Mouse (Mus musculus) right cerebral cortex, adult 2 months (tissue): ENCODE results near the gene Rtn4r.

ENCODE experiments used
- DNase-seq, 2 experiments: peaks; one replicate each; pipeline ENCODE4 v3.0.0; 2021 to 2022; ENCODE audit warnings: low spot score in 2 of 2

Rtn4r gene

GRCm38 (mm10) chr16:18127241-18127861 lies at the start of gene Rtn4r:
Rtn4r (plus strand) TSS chr16:18127642.
- DNase-seq, result peak in 1 of 2 experiments; percentile 63

GRCm38 (mm10) chr16:18078314-18079015 lies 49.0 kb upstream of the Rtn4r start:
- no peak for DNase-seq

GRCm38 (mm10) chr16:18079300-18079699 lies 48.1 kb upstream of the Rtn4r start:
- DNase-seq, result no peak

- DNase-seq, result no peak
These were observed 47.3 kb upstream of the Rtn4r start for GRCm38 (mm10) chr16:18080171-18080570.

GRCm38 (mm10) chr16:18081149-18081827 lies 46.2 kb upstream of the Rtn4r start:
- DNase-seq, result no peak

GRCm38 (mm10) chr16:18082291-18082690 lies 45.2 kb upstream of the Rtn4r start:
- no peak for DNase-seq

- DNase-seq, result peak in 1 of 2 experiments; percentile 55
These were observed 44.1 kb upstream of the Rtn4r start for GRCm38 (mm10) chr16:18083231-18083951.

- DNase-seq, result no peak
These were observed 43.2 kb upstream of the Rtn4r start for GRCm38 (mm10) chr16:18084262-18084661.

- no peak for DNase-seq
These were observed 40.3 kb upstream of the Rtn4r start for GRCm38 (mm10) chr16:18087101-18087500.

GRCm38 (mm10) chr16:18096348-18096747 lies 31.1 kb upstream of the Rtn4r start:
- DNase-seq, result no peak

GRCm38 (mm10) chr16:18102816-18103215 lies 24.6 kb upstream of the Rtn4r start:
- no peak for DNase-seq

GRCm38 (mm10) chr16:18103366-18103765 lies 24.1 kb upstream of the Rtn4r start:
- no peak for DNase-seq

- DNase-seq, result no peak
These were observed 23.6 kb upstream of the Rtn4r start for GRCm38 (mm10) chr16:18103808-18104207.

GRCm38 (mm10) chr16:18108221-18108966 lies 19.0 kb upstream of the Rtn4r start:
- peak; percentile 83 for DNase-seq

GRCm38 (mm10) chr16:18111042-18111441 lies 16.4 kb upstream of the Rtn4r start:
- DNase-seq, result no peak

- no peak for DNase-seq
These were observed 11.0 kb upstream of the Rtn4r start for GRCm38 (mm10) chr16:18116467-18116866.

- DNase-seq, result no peak
These were observed 9.2 kb upstream of the Rtn4r start for GRCm38 (mm10) chr16:18118285-18118684.

- DNase-seq, result peak; percentile 63 to 71
These were observed 8.3 kb upstream of the Rtn4r start for GRCm38 (mm10) chr16:18119031-18119730.

- DNase-seq, result no peak
These were observed 4.7 kb upstream of the Rtn4r start for GRCm38 (mm10) chr16:18122740-18123139.

GRCm38 (mm10) chr16:18123471-18123870 lies 4.0 kb upstream of the Rtn4r start:
- no peak for DNase-seq

- no peak for DNase-seq
These were observed 3.4 kb upstream of the Rtn4r start for GRCm38 (mm10) chr16:18124040-18124439.
